8 mouse cellular contexts compared by ENCODE assay signal in genomic region chr6:18513611-18514473, GRCm38 (mm10). TPM values are rescaled to one million over a fixed set of nuclear protein-coding genes. Genes with fewer than 3 reads are reported as not detected.
A peak's percentile ranks its signal among the peaks of the same experiment; 100 is the strongest.
DNase-seq lines count a peak whose midpoint lies in the region; ATAC-seq and TF ChIP-seq lines count a peak whose summit lies in the region.

No protein-coding gene starts in this region.

- H3K4me1 ChIP-seq in testis, adult 2 months (ENCODE audit: control insufficient read depth, insufficient read depth, low read length), result peaks cover 4% of the 10 kb centered on the region
- H3K4me1 ChIP-seq in liver, embryonic 16.5 days (ENCODE audit: control insufficient read depth, low read depth, low read length), result no peaks in the 10 kb centered on the region

- 0 out of 2 replicates have a peak, but pooled peaks have one; percentile 2 for ATAC-seq in liver, embryonic 16.5 days (ENCODE audit: low read depth)

- H3K27me3 ChIP-seq in testis, adult 2 months (ENCODE audit: control insufficient read depth, insufficient read depth, low read length), result no peaks in the 10 kb centered on the region
- peaks cover 36% of the 10 kb centered on the region for H3K27me3 ChIP-seq in liver, embryonic 16.5 days (ENCODE audit: control insufficient read depth, insufficient read depth, low read depth, low read length)

- H3K36me3 ChIP-seq in testis, adult 2 months (ENCODE audit: control insufficient read depth, insufficient read depth, low read length), result no peaks in the 10 kb centered on the region
- no peaks in the 10 kb centered on the region for H3K36me3 ChIP-seq in liver, embryonic 16.5 days (ENCODE audit: control insufficient read depth, insufficient read depth)

- no peak overlapping the region for H3K9ac ChIP-seq in liver, embryonic 16.5 days (ENCODE audit: low read depth, low read length)

- peak overlapping the region; percentile 76 for H3K4me3 ChIP-seq in testis, adult 2 months (ENCODE audit: control insufficient read depth, low read depth, low read length)
- H3K4me3 ChIP-seq in liver, embryonic 16.5 days (ENCODE audit: low read depth, low read length), result peak overlapping the region; percentile 52

- DNase-seq in testis, postnatal 14 days (ENCODE audit: low spot score), result no peak
- peak; percentile 43 for DNase-seq in cerebellum, adult 9-11 months
- peak; percentile 29 to 35 for DNase-seq in frontal cortex, postnatal 14 days (ENCODE audit: low spot score in 2 of 2)
- peak; percentile 36 for DNase-seq in kidney, adult 18-20 months
- DNase-seq in right cerebral cortex, postnatal 10 days (ENCODE audit: low spot score in 2 of 2), result peak; percentile 56 to 62
- no peak for DNase-seq in spleen, adult 12 weeks (ENCODE audit: low spot score)

- WGBS in liver, embryonic 16.5 days (ENCODE audit: insufficient replicate concordance), result 2% methylated on average over 28 of the region's 28 CpGs

- no peak overlapping the region for H3K27ac ChIP-seq in testis, adult 2 months (ENCODE audit: control insufficient read depth, insufficient read depth, low read depth, low read length)
- no peak overlapping the region for H3K27ac ChIP-seq in liver, embryonic 16.5 days (ENCODE audit: low read length)

- TF ChIP-seq CTCF in testis, adult 2 months (IDR thresholded peaks at IDR 0.05; ENCODE audit: control insufficient read depth, insufficient read depth, insufficient replicate concordance, low read depth, low read length), result no peak

- no peaks in the 10 kb centered on the region for H3K9me3 ChIP-seq in liver, embryonic 16.5 days (replicated peaks; ENCODE audit: control insufficient read depth, low read length)

- no peak for TF ChIP-seq POLR2A in testis, adult 2 months (IDR thresholded peaks at IDR 0.05; ENCODE audit: control insufficient read depth, low read depth, low read length)

- H3K4me2 ChIP-seq in liver, embryonic 16.5 days (ENCODE audit: low read depth, low read length), result peak overlapping the region; percentile 64

RNA-seq across cellular contexts. Expression of gene Cttnbp2, which starts 0.8 kb away (rescaled TPM):
- 1.2 and 1.3 TPM in 2 replicates for polyA plus RNA-seq in testis, adult 2 months (2012; rRNA removed)
- 1.1 and 1.4 TPM in 2 replicates for polyA plus RNA-seq in liver, embryonic 16.5 days (2015; fragmentation: Nextera tagmentation; extraction: Ambion mirVana)

Comparison
In these comparisons a context has a peak if more than half of its experiments do, and no peak if none do; other contexts are left out.
1. DNase-seq: peak in cerebellum, adult 9-11 months (single experiment), frontal cortex, postnatal 14 days (2 of 2), kidney, adult 18-20 months (single experiment) and right cerebral cortex, postnatal 10 days (2 of 2); none in testis, postnatal 14 days (single experiment) and spleen, adult 12 weeks (single experiment).